Mouse (Mus musculus) brain, embryonic 14.5 days (tissue): ENCODE measurements around the gene Smim24.

ENCODE experiments used
- CTCF ChIP-seq: fragments of 200-500 bp; IDR thresholded peaks from 2 replicates; pipeline ENCODE4 v1.5.1; 2012; ENCODE audit warnings: inconsistent platforms, mild to moderate bottlenecking, moderate library complexity, borderline replicate concordance; ENCODE audit not compliant: insufficient read depth, insufficient read length; ENCODE audit errors: extremely low read depth
- POLR2A ChIP-seq: fragments of 200-500 bp; IDR thresholded peaks from 2 replicates; pipeline ENCODE4 v1.6.1; 2012; ENCODE audit warnings: mild to moderate bottlenecking, inconsistent platforms, borderline replicate concordance; ENCODE audit not compliant: poor library complexity, insufficient read depth, insufficient read length, severe bottlenecking; ENCODE audit errors: extremely low read depth

DNA sequence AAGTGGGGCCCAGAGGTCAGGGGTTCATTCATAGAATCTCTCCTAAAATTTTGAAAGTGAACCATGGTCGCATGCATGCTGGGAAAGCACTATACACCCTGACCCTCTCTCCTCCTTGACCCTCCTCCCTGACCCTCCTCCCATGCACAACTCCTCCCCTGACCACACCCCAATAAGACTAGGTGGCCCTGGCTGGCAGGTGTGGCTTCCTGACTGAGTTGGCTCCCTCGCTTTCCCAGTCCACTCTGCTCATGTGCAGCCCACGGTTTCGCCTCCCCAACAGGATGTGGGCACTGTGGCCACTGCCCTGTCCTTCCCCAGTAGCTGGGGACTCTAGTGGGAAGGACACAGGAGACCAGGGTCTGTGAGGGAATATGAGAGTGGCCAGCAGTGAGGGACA lies 17.5 kb downstream of the Smim24 start:
- TF ChIP-seq POLR2A: no peak
- no peak for TF ChIP-seq CTCF
